Mouse (Mus musculus) forebrain, embryonic 12.5 days (tissue): ENCODE measurements around the gene Grm6. TPM values are rescaled to one million over a fixed set of nuclear protein-coding genes. Genes with fewer than 3 reads are reported as not detected.

Experiments
- ATAC-seq: fragments of 200-750 bp; cut with Nextera tagmentation; 2 replicates; pipeline ENCODE4 v1.8.0; 2017; ENCODE audit warnings: moderate TSS enrichment; ENCODE audit not compliant: low FRiP score
- H3K27ac ChIP-seq: fragments of 300-500 bp; sonication (generic); 2 replicates; pipeline ENCODE4 v1.5.1; 2016; ENCODE audit warnings: mild to moderate bottlenecking
- H3K27me3 ChIP-seq: fragments of 300-500 bp; sonication (generic); 2 replicates; pipeline ENCODE4 v1.6.1; 2016; ENCODE audit warnings: mild to moderate bottlenecking
- H3K36me3 ChIP-seq: fragments of 300-500 bp; sonication (generic); replicated peaks from 2 replicates; pipeline ENCODE4 v1.6.1; 2016; ENCODE audit warnings: mild to moderate bottlenecking
- H3K4me1 ChIP-seq: fragments of 300-500 bp; sonication (generic); 2 replicates; pipeline ENCODE4 v1.6.1; 2016
- H3K4me2 ChIP-seq: fragments of 300-500 bp; sonication (generic); 2 replicates; pipeline ENCODE4 v1.6.1; 2016; ENCODE audit warnings: mild to moderate bottlenecking, moderate library complexity
- H3K4me3 ChIP-seq: fragments of 300-500 bp; sonication (generic); replicated peaks from 2 replicates; pipeline ENCODE4 v1.5.1; 2016; ENCODE audit warnings: mild to moderate bottlenecking
- H3K9ac ChIP-seq: fragments of 300-500 bp; sonication (generic); 2 replicates; pipeline ENCODE4 v1.6.1; 2016; ENCODE audit warnings: mild to moderate bottlenecking
- H3K9me3 ChIP-seq: fragments of 300-500 bp; sonication (generic); 2 replicates; pipeline ENCODE4 v1.6.1; 2016
- WGBS: fragments of 180-500 bp; shearing (Covaris S2); methylation state at CpG from one replicate; pipeline ENCODE4 v1.1.7; 2016; 5-methylcytosine and 5-hydroxymethylcytosine counted together
- polyA plus RNA-seq: library from polyadenylated mRNA; unstranded; fragments of >200 nt; fragmentation: Nextera tagmentation; extraction: Ambion mirVana; gene quantifications from 2 replicates; pipeline ENCODE4 v1.2.1, GENCODE M21; 2016

Gene Grm6
- not detected in 2 replicates for polyA plus RNA-seq

- peaks cover 17% of the 10 kb centered on the region for H3K4me1 ChIP-seq
- ATAC-seq, result no peak
- peak within 1 kb of the TSS; percentile 46 for H3K4me3 ChIP-seq
- no peak within 1 kb of the TSS for H3K27ac ChIP-seq
- H3K4me2 ChIP-seq, result peak within 1 kb of the TSS; percentile 84
- H3K36me3 ChIP-seq, result no peaks in the 10 kb centered on the region
- peaks cover 2% of the 10 kb centered on the region; the same call in 1 of the 2 replicates for H3K9me3 ChIP-seq
- peak within 1 kb of the TSS; percentile 33; the same call in 1 of the 2 replicates for H3K9ac ChIP-seq
- 2% methylated on average over 11 of the region's 11 CpGs for WGBS
- H3K27me3 ChIP-seq, result peaks cover 74% of the 10 kb centered on the region
Observed at GRCm38 (mm10) chr11:50850177-50850735, at the start of gene Grm6. Gene Grm6 (plus strand): TSS chr11:50850685.

DNA sequence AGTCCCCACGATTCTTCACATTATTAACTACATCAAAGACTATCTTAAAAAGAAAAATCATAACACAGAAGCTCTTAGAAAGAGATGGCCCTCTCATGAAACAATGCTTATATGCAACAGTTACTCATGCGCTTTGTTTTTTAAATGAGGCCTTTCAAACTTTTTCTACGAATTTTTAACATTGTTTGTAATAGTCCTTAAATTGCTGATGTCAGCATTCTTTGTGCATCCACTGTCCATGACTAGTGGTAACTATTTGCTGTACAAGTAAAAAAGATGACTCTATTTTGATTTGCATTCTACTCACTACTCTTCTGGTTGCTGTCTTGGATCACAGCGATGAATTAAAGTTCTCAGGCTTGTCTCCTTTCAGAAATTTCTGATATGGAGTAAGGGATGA, 36.3 kb upstream of the Grm6 start:
- Histone ChIP-seq H3K36me3 (peaks cover 98% of the 10 kb centered on the region), H3K9me3 (peaks cover 61% of the 10 kb centered on the region), H3K9ac (no peak overlapping the region), H3K27me3 (no peaks in the 10 kb centered on the region), H3K4me2 (no peak overlapping the region), H3K27ac (no peak overlapping the region), H3K4me3 (no peak overlapping the region), H3K4me1 (no peaks in the 10 kb centered on the region)
- no peak for ATAC-seq
- 97% methylated on average over 4 of the region's 4 CpGs for WGBS

DNA sequence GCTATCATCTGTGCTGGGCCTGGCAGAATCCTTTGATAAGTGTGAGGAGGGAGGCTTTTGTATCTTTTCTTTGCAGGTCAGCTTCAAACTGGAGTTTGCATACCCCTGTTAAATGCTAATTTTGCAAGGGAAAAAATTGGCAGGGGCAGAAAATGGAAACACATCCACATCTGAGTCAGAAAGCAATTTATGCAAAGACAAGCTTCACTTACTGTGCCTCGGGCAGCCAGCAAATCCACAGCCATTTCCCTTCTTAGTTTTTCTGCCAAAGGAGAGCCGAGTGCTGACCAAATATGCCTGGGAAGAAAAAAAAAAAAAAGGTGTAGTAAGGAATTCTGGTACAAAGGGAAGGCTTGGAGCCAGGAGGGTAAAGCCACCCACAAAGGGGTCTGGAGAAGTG, 24.3 kb upstream of the Grm6 start:
- peaks cover 10% of the 10 kb centered on the region for H3K4me1 ChIP-seq
- H3K9ac ChIP-seq, result peak overlapping the region; percentile 86
- H3K4me3 ChIP-seq, result peak overlapping the region; percentile 85
- no peak for ATAC-seq
- H3K4me2 ChIP-seq, result peak overlapping the region; percentile 86
- 58% methylated on average over 2 of the region's 2 CpGs for WGBS
- no peaks in the 10 kb centered on the region for H3K27me3 ChIP-seq
- no peak overlapping the region for H3K27ac ChIP-seq
- peaks cover 43% of the 10 kb centered on the region for H3K36me3 ChIP-seq
- no peaks in the 10 kb centered on the region for H3K9me3 ChIP-seq

DNA sequence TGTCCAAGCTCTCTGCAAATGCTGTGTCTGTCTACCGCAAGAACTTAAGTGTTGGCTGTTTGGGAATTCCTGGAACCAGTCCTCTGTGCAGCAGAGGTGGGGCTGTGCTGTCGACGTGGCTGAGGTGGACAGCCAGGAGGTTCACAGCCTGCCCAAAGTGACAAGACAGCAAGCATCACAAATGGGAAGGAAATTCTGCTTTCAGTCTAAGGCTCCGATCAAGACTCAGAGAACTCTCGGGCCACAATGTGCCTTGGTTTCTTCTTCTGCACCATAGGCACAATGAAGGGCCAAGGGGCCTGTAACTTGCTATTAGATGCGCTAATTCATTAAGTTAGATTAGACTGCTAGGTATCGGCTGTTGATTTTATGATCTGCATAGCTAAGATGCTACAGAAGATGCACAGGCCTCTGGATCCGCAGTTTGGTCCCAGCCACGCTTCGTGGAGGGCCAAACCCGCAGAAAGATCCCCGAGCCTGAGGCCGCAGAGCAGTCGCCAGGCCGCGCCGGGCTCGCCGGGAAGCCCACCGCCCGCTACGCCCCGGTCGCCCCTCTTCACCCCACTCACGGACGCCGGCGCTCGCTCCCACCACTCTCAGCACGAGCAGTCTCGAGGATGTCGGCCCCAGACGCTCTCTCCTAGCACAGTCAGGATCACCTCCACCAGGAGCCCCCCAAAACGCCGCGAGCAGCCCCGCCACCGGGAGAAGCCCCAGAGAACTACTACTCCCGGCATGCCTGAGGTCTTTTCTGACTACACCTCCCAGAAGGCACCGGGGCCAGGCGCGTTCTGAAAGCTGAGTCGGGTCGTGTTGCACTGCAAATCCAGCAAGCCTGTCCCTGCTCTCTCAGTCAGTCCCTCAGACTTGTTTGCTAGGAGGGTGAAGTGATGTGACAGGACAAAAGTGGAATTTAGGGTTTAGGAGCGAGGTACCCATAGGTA, 23.2 kb upstream of the Grm6 start, which contains the start of gene Zfp354c:
Zfp354c (minus strand) TSS at position 715 of the 944 bp plus-strand sequence.
- Histone ChIP-seq H3K27ac (0 out of 2 replicates have a peak within 1 kb of the TSS, but pooled peaks have one; percentile 46), H3K4me1 (peaks cover 10% of the 10 kb centered on the region), H3K27me3 (no peaks in the 10 kb centered on the region), H3K9me3 (no peaks in the 10 kb centered on the region), H3K4me2 (peak within 1 kb of the TSS; percentile 86), H3K9ac (peak within 1 kb of the TSS; percentile 86), H3K36me3 (peaks cover 33% of the 10 kb centered on the region), H3K4me3 (peak within 1 kb of the TSS; percentile 85)
- ATAC-seq, result peak; percentile 97
- WGBS, result 1% methylated on average over 45 of the region's 45 CpGs

GRCm38 (mm10) chr11:50835727-50836126, 14.8 kb upstream of the Grm6 start:
- Histone ChIP-seq H3K27me3 (no peaks in the 10 kb centered on the region), H3K9ac (no peak overlapping the region), H3K4me1 (peaks cover 9% of the 10 kb centered on the region; the same call in 1 of the 2 replicates), H3K36me3 (peaks cover 13% of the 10 kb centered on the region), H3K4me2 (no peak overlapping the region), H3K9me3 (peaks cover 7% of the 10 kb centered on the region; the same call in 1 of the 2 replicates), H3K27ac (no peak overlapping the region), H3K4me3 (no peak overlapping the region)
- whole genome bisulfite sequencing, result 93% methylated on average over 4 of the region's 4 CpGs
- no peak for ATAC-seq

DNA sequence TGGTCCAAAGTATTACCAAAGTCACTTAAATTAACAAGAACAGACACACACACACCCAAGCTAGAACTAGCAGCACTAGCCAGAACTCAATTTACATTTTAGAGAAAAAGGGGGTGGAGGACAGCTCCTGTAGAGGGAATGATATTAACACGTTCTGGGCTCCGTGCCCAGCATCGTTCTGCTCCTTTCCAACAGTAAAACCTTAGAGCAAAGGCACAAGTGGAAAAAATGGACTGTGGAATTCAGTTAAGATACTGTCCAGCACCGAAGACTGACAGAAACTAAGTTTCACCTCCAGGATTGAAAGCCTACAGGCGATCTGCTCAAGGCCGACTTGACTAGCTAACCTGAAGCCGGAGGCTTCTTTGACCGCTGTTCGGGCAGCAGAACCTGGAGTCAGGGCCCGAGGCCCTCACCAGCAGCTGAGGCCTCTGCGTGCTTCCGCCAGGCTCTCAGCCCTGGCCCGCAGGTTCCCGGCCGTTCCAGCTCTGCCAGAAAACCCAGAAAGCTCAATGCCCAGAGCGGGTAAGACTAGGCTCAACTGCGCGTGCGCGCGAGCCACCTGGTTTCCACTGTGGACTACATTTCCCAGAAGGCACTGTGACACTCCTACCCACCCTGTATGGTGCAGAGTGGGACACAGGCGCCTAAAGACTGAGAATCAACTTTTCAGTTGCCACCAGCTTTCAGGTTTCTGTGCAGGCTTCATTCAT, 9.3 kb upstream of the Grm6 start, which contains the start of gene Zfp879:
Zfp879 (minus strand) TSS at position 530 of the 713 bp plus-strand sequence.
- H3K4me3 ChIP-seq, result peak within 1 kb of the TSS; percentile 44
- peak within 1 kb of the TSS; percentile 66 for H3K4me2 ChIP-seq
- H3K27ac ChIP-seq, result peak within 1 kb of the TSS; percentile 73
- H3K4me1 ChIP-seq, result peaks cover 15% of the 10 kb centered on the region; the same call in 1 of the 2 replicates
- peak; percentile 97 for ATAC-seq
- peaks cover 6% of the 10 kb centered on the region; the same call in 1 of the 2 replicates for H3K27me3 ChIP-seq
- 23% methylated on average over 22 of the region's 22 CpGs for WGBS
- H3K36me3 ChIP-seq, result no peaks in the 10 kb centered on the region
- H3K9me3 ChIP-seq, result no peaks in the 10 kb centered on the region
- peak within 1 kb of the TSS; percentile 69 for H3K9ac ChIP-seq

- no peak overlapping the region for H3K9ac ChIP-seq
- H3K4me2 ChIP-seq, result no peak overlapping the region
- H3K4me1 ChIP-seq, result peaks cover 12% of the 10 kb centered on the region
- no peaks in the 10 kb centered on the region for H3K36me3 ChIP-seq
- 87% methylated on average over 3 of the region's 3 CpGs for WGBS
- no peak overlapping the region for H3K4me3 ChIP-seq
- peaks cover 44% of the 10 kb centered on the region for H3K27me3 ChIP-seq
- H3K27ac ChIP-seq, result no peak overlapping the region
- H3K9me3 ChIP-seq, result peaks cover 2% of the 10 kb centered on the region; the same call in 1 of the 2 replicates
- ATAC-seq, result no peak
Observed at GRCm38 (mm10) chr11:50845951-50846350, 4.5 kb upstream of the Grm6 start.

- no peak overlapping the region for H3K4me3 ChIP-seq
- peaks cover 55% of the 10 kb centered on the region for H3K27me3 ChIP-seq
- H3K9ac ChIP-seq, result no peak overlapping the region
- WGBS, result 70% methylated on average over 5 of the region's 5 CpGs
- H3K4me1 ChIP-seq, result peaks cover 17% of the 10 kb centered on the region
- H3K9me3 ChIP-seq, result peaks cover 2% of the 10 kb centered on the region; the same call in 1 of the 2 replicates
- H3K36me3 ChIP-seq, result no peaks in the 10 kb centered on the region
- no peak overlapping the region for H3K4me2 ChIP-seq
- ATAC-seq, result no peak
- no peak overlapping the region for H3K27ac ChIP-seq
Observed at GRCm38 (mm10) chr11:50847047-50847446, 3.4 kb upstream of the Grm6 start.

- 52% methylated on average over 3 of the region's 3 CpGs for WGBS
Observed at GRCm38 (mm10) chr11:50848520-50849137, 1.9 kb upstream of the Grm6 start.

GRCm38 (mm10) chr11:50849310-50849709, 1.2 kb upstream of the Grm6 start:
- Histone ChIP-seq H3K36me3 (no peaks in the 10 kb centered on the region), H3K27ac (no peak overlapping the region), H3K4me1 (peaks cover 17% of the 10 kb centered on the region), H3K4me3 (no peak overlapping the region), H3K9ac (no peak overlapping the region), H3K4me2 (no peak overlapping the region), H3K27me3 (peaks cover 70% of the 10 kb centered on the region), H3K9me3 (peaks cover 2% of the 10 kb centered on the region; the same call in 1 of the 2 replicates)
- 14% methylated on average over 10 of the region's 10 CpGs for WGBS
- ATAC-seq, result no peak

More at GRCm38 (mm10) chr11:50848520-50849137, 1.9 kb upstream of the Grm6 start:
- no peaks in the 10 kb centered on the region for H3K36me3 ChIP-seq
- no peak overlapping the region for H3K4me3 ChIP-seq
- no peak for ATAC-seq
- peaks cover 2% of the 10 kb centered on the region; the same call in 1 of the 2 replicates for H3K9me3 ChIP-seq
- no peak overlapping the region for H3K4me2 ChIP-seq
- H3K4me1 ChIP-seq, result peaks cover 17% of the 10 kb centered on the region
- H3K27me3 ChIP-seq, result peaks cover 63% of the 10 kb centered on the region
- H3K27ac ChIP-seq, result no peak overlapping the region
- no peak overlapping the region for H3K9ac ChIP-seq

DNA sequence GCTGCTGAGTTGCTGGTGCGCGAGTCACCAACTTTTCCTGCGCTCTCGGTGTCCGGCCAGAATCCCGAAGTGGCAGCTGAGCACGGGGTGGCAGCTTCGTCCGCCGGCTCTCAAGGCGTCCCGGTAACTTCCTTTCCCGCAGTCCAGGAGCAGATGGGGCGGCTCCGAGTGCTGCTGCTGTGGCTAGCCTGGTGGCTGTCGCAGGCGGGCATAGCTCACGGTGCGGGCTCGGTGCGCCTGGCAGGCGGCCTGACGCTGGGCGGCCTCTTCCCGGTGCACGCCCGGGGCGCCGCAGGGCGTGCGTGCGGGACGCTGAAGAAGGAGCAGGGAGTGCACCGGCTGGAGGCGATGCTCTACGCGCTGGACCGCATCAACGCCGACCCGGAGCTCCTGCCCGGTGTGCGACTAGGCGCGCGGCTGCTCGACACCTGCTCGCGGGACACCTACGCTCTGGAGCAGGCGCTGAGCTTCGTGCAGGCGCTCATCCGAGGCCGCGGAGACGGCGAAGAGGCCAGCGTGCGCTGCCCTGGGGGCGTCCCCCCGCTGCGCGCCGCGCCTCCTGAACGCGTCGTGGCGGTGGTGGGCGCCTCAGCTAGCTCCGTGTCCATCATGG, 610 bp downstream of the Grm6 start:
- peak overlapping the region; percentile 33; the same call in 1 of the 2 replicates for H3K9ac ChIP-seq
- no peak overlapping the region for H3K27ac ChIP-seq
- H3K27me3 ChIP-seq, result peaks cover 74% of the 10 kb centered on the region
- under 1% methylated on average over 69 of the region's 72 CpGs for WGBS
- no peaks in the 10 kb centered on the region for H3K36me3 ChIP-seq
- H3K9me3 ChIP-seq, result peaks cover 2% of the 10 kb centered on the region; the same call in 1 of the 2 replicates
- H3K4me1 ChIP-seq, result peaks cover 17% of the 10 kb centered on the region
- peak overlapping the region; percentile 46 for H3K4me3 ChIP-seq
- 0 out of 2 replicates have a peak, but pooled peaks have one; percentile 33 for ATAC-seq
- H3K4me2 ChIP-seq, result peak overlapping the region; percentile 84
